Mouse (Mus musculus): Measurements from ENCODE around the gene Dthd1.

Dthd1 gene

DNA sequence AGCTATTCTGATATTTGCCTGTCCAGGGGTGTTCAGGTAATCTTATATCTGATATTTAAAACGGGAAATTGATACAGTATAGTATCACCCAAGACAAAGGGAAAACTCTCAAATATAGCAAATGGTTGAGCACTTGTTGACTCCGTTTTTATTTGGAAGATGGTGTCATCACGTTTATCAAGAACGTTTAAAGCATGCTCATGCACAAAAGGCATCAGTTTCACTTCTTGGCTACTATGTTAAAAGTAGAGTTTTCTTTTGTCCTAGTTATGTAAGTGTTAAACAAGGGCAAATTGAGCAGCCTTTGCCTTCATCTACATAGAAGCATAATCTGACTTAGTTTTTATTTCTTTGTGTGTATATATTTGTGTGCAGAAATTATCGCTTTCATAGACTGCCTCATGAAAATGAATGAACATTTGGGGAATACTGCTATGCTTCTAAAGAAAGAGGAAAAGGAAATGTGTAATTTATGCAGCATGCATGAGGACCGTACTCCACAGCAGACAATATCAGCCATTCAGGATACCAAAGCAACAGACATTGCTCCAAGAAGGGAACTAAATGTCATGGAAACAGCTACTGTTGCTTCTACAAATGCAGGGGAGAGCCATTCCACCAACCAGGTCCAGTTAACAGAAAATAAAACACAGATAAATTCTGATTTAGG, at the start of gene Dthd1:
TSS of gene Dthd1 (plus strand) at position 422 of the 670 bp plus-strand sequence.
- no peak for DNase-seq (ENCODE audit: low read depth, low spot score)

GRCm38 (mm10) chr5:62764161-62764560, 49.5 kb upstream of the Dthd1 start:
- no peak for DNase-seq (ENCODE audit: low read depth, low spot score)

- no peak for DNase-seq (ENCODE audit: low read depth, low spot score)
Observed at GRCm38 (mm10) chr5:62765459-62765783, 48.2 kb upstream of the Dthd1 start.

- no peak for DNase-seq (ENCODE audit: low read depth, low spot score)
Observed at GRCm38 (mm10) chr5:62765784-62766701, 47.6 kb upstream of the Dthd1 start, which contains the start of gene Arap2. Gene Arap2, minus strand, starts transcription at chr5:62766159.

- DNase-seq (ENCODE audit: low read depth, low spot score): no peak
Observed at GRCm38 (mm10) chr5:62771775-62772599, 41.6 kb upstream of the Dthd1 start.

DNA sequence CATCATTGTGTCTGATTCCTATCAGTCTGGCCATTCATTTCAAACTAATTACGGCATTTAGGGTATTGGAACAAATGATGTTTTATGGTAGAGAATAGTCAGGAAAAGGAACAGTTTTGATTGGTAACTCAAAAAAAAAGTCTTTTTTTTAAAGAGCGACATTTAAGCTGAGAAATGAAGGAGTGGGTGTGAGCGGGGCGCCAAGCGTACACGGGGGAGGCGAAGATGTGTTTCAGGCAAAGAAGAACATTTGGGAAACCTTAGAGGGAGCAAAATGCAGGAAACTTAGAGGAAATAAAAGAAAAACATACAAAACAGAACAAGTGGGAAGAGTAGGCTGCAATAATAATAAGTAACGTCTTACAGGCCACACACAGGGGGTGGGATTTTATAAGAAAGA, 35.8 kb upstream of the Dthd1 start:
- DNase-seq (ENCODE audit: low read depth, low spot score): no peak

GRCm38 (mm10) chr5:62778682-62779081, 34.9 kb upstream of the Dthd1 start:
- no peak for DNase-seq (ENCODE audit: low read depth, low spot score)

DNA sequence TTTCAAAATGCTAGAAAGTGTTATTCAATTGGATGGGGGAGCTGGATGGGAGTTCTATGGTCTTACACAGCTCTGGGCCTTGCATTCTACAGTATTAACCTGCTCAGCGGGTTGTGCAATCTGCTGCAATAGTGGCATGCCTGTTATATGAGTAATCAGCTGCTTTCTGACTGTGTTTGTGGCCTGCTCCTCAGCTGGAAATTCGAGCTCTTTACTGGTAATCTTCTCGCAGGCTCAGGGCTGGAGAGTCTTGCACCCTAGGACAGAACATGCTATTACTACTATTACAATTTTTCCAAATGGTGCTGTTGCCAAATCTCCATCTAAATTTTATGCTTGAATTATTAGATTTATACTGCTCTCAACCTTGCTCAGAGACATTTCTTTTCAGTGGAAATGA, 26.8 kb upstream of the Dthd1 start:
- DNase-seq (ENCODE audit: low read depth, low spot score): no peak

DNA sequence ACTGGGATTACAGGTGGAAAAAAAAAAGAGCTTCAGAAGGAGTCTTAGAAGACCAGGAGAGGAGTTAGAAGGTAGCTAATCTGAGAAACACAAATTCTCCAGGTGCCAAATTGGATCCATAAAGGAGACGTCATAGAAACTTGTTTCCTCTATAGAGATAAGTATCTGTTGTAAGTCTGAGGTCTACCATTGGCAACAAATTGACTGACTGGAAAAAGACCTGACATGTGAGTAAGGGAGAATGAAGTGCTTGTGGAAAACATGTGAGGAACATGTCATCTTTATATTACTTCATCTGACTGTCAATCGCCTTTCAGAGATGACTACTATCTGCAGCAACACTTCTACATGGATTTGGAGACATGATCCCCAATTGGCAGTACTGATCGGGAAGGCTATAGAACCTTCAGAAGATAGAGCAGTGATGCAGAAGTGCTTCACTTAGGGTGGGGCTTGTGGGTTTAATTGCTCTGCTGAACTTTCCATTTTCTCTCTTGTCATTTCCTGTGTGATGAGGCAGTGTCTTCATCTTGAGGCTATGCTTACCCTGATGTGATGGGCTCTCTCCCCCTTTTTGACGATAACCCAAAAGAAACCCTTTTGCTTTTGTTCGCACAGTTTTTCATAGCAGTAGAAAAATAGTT, 22.6 kb upstream of the Dthd1 start:
- DNase-seq (ENCODE audit: low read depth, low spot score): no peak

- no peak for DNase-seq (ENCODE audit: low read depth, low spot score)
Observed at GRCm38 (mm10) chr5:62792776-62793175, 20.8 kb upstream of the Dthd1 start.

DNA sequence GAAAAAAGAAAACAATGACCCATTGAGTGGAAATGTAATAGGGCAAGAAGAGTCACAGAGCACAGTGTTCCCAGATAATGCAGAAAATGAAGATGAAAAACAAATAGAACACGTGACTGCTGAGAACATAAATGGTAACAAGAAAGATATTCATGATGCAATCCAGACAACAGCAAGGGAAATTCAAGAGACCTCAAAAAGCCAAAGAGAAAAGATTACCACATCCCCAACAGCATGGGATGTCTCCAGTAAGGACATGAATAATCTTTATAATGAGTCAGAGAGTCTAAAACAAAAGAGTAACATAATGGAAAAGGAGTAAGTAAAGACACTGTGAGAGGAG, 420 bp downstream of the Dthd1 start:
- no peak for DNase-seq (ENCODE audit: low read depth, low spot score)

DNA sequence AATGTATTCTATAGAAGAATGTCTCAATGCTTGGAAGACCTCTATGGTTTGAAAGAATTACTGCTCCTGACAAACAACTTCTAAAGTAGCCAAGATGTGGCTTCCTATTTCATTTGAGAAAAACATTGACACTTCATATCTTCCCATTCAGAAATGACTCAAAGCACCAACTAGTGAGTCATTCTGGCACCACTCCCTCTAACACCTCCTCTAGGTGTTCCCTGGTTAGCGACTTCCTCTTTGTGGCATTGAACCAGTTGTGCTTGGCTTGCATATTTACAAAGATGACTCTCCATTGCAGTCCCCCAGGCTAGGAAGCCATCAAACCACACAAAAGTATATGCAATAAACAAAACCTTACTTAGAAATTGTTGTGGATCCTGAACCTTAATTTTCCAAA, 2.1 kb downstream of the Dthd1 start:
- DNase-seq (ENCODE audit: low read depth, low spot score): no peak

GRCm38 (mm10) chr5:62819567-62819966, 5.9 kb downstream of the Dthd1 start:
- no peak for DNase-seq (ENCODE audit: low read depth, low spot score)

GRCm38 (mm10) chr5:62820363-62821271, 7.0 kb downstream of the Dthd1 start:
- DNase-seq (ENCODE audit: low read depth, low spot score): no peak

DNA sequence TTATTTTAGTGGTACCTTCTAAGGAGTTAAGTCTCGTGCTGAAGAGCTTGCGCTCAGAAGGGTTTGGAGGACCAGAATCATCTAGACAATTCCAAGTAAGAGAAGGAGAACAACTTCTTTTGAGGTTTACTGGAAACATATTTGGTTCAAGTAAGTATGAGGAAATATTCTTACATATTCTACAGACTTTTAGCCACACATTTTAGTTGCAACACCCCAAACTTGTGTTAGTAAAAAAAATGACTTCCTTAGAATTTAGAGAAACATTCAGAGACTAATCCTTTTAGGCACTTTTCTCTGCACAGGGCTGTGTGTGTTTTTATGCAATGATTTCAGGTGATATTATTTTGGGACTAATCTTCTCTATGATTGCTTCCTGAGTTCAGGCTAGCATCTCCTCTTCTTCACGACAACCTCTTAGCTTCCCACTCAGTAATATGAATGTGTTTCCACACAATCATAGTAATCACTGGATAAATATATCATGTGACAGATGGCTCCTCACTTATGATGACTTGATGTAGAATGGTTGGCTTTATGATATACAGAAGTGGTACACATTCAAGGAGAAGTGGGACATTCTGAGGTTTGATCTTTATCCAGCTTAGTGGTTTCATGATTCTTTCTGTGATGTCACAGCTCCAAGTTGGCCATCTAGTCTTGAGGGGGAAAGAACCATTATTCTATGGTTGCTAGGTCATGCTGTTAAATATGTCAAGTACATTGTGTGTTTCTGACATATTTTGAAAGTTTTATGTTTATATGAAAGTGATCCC, 29.5 kb downstream of the Dthd1 start:
- no peak for DNase-seq (ENCODE audit: low read depth, low spot score)

- no peak for DNase-seq (ENCODE audit: low read depth, low spot score)
Observed at GRCm38 (mm10) chr5:62846571-62847131, 33.0 kb downstream of the Dthd1 start.

GRCm38 (mm10) chr5:62851337-62851736, 37.7 kb downstream of the Dthd1 start:
- no peak for DNase-seq (ENCODE audit: low read depth, low spot score)

GRCm38 (mm10) chr5:62854361-62854844, 40.8 kb downstream of the Dthd1 start:
- DNase-seq (ENCODE audit: low read depth, low spot score): no peak

GRCm38 (mm10) chr5:62857502-62857901, 43.9 kb downstream of the Dthd1 start:
- DNase-seq (ENCODE audit: low read depth, low spot score): no peak

All from embryo, embryonic 11.5 days (tissue).